Mouse (Mus musculus) inflammation-experienced regulatory T-cells, adult 6 months (primary cell): Measurements from ENCODE around the gene B4galt3. TPM values are rescaled to one million over a fixed set of nuclear protein-coding genes. Genes with fewer than 3 reads are reported as not detected.
A peak's percentile ranks its signal among the peaks of the same experiment; 100 is the strongest.
"Not testable (repeated sequence)": the region's sequence is repeated elsewhere in the genome, so short reads cannot be mapped to it uniquely, and the experiment has no call there.

ENCODE experiments used
- ATAC-seq: one replicate; pipeline ENCODE4 v1.8.0; 2017
- polyA plus RNA-seq, 3 experiments: library from polyadenylated mRNA; unstranded; fragments of 100-300 nt; shearing (Covaris generic); gene quantifications; one replicate each; pipeline ENCODE4 v1.2.1; 2017

Gene B4galt3
- polyA plus RNA-seq, 3 experiments from 2014 or later, result 35.3 to 68.9 (median 60.8) TPM

- ATAC-seq, result no peak
Observed at GRCm38 (mm10) chr1:171240911-171241310, 29.2 kb upstream of the B4galt3 start.

GRCm38 (mm10) chr1:171241952-171242351 is 28.2 kb upstream of the B4galt3 start:
- ATAC-seq, result not testable (repeated sequence)

- no peak for ATAC-seq
Observed at GRCm38 (mm10) chr1:171245353-171245752, 24.8 kb upstream of the B4galt3 start.

- peak; percentile 99 for ATAC-seq
Observed at GRCm38 (mm10) chr1:171246709-171247452, 23.2 kb upstream of the B4galt3 start.

- peak; percentile 7 for ATAC-seq
Observed at GRCm38 (mm10) chr1:171247453-171247841, 22.7 kb upstream of the B4galt3 start.

GRCm38 (mm10) chr1:171247916-171248315 is 22.2 kb upstream of the B4galt3 start:
- ATAC-seq, result no peak

GRCm38 (mm10) chr1:171248386-171249226 is 21.5 kb upstream of the B4galt3 start:
- no peak for ATAC-seq

- ATAC-seq, result no peak
Observed at GRCm38 (mm10) chr1:171249913-171250600, 20.1 kb upstream of the B4galt3 start, which contains the start of gene Adamts4. Gene Adamts4, plus strand, starts transcription at chr1:171250421.

- no peak for ATAC-seq
Observed at GRCm38 (mm10) chr1:171250680-171251593, 19.2 kb upstream of the B4galt3 start, which contains the start of gene Ndufs2. Gene Ndufs2, minus strand, starts transcription at chr1:171251388.

- ATAC-seq, result no peak
Observed at GRCm38 (mm10) chr1:171251594-171252324, 18.4 kb upstream of the B4galt3 start.

- no peak for ATAC-seq
Observed at GRCm38 (mm10) chr1:171252415-171252814, 17.7 kb upstream of the B4galt3 start.

GRCm38 (mm10) chr1:171256095-171256818 is 13.9 kb upstream of the B4galt3 start:
- ATAC-seq, result no peak

GRCm38 (mm10) chr1:171256937-171257548 is 13.1 kb upstream of the B4galt3 start:
- ATAC-seq, result peak; percentile 73

GRCm38 (mm10) chr1:171257781-171258180 is 12.3 kb upstream of the B4galt3 start:
- ATAC-seq, result no peak

GRCm38 (mm10) chr1:171258921-171259320 is 11.2 kb upstream of the B4galt3 start:
- no peak for ATAC-seq

- ATAC-seq, result no peak
Observed at GRCm38 (mm10) chr1:171260316-171260715, 9.8 kb upstream of the B4galt3 start.

- ATAC-seq, result peak; percentile 63
Observed at GRCm38 (mm10) chr1:171262594-171263130, 7.5 kb upstream of the B4galt3 start.

GRCm38 (mm10) chr1:171263185-171263611 is 6.9 kb upstream of the B4galt3 start:
- ATAC-seq, result no peak

GRCm38 (mm10) chr1:171263666-171264461 is 6.3 kb upstream of the B4galt3 start:
- ATAC-seq, result no peak
